Mouse (Mus musculus) heart, embryonic 16.5 days (tissue): Measurements from ENCODE around the gene Tbx21. TPM values are rescaled to one million over a fixed set of nuclear protein-coding genes. Genes with fewer than 3 reads are reported as not detected.

Experiments used
- ATAC-seq: fragments of 200-750 bp; cut with Nextera tagmentation; replicated peaks from 2 replicates; pipeline ENCODE4 v1.8.0; 2017; ENCODE audit warnings: moderate number of reproducible peaks; ENCODE audit not compliant: insufficient read depth, low FRiP score; ENCODE audit errors: extremely low read depth
- H3K27ac ChIP-seq: fragments of 300-500 bp; sonication (generic); 2 replicates; pipeline ENCODE4 v1.5.1; 2014; ENCODE audit warnings: mild to moderate bottlenecking, low read length, control low read depth, moderate library complexity
- H3K27me3 ChIP-seq: fragments of 300-500 bp; sonication (generic); 2 replicates; pipeline ENCODE4 v1.6.1; 2014; ENCODE audit warnings: low read length, mixed read lengths; ENCODE audit not compliant: control insufficient read depth, insufficient read depth
- H3K36me3 ChIP-seq: fragments of 300-500 bp; sonication (generic); 2 replicates; pipeline ENCODE4 v1.6.1; 2014; ENCODE audit not compliant: control insufficient read depth, insufficient read depth
- H3K4me1 ChIP-seq: fragments of 300-500 bp; sonication (generic); 2 replicates; pipeline ENCODE4 v1.6.1; 2014; ENCODE audit warnings: low read length, mixed read lengths; ENCODE audit not compliant: control insufficient read depth, insufficient read depth
- H3K4me2 ChIP-seq: fragments of 300-500 bp; sonication (generic); 2 replicates; pipeline ENCODE4 v1.6.1; 2014; ENCODE audit warnings: low read depth, mild to moderate bottlenecking, control low read depth, low read length
- H3K4me3 ChIP-seq: fragments of 300-500 bp; sonication (generic); 2 replicates; pipeline ENCODE4 v1.5.1; 2014; ENCODE audit warnings: mild to moderate bottlenecking, control low read depth, low read length
- H3K9ac ChIP-seq: fragments of 300-500 bp; sonication (generic); 2 replicates; pipeline ENCODE4 v1.6.1; 2014; ENCODE audit warnings: low read length, control low read depth
- H3K9me3 ChIP-seq: fragments of 300-500 bp; sonication (generic); replicated peaks from 2 replicates; pipeline ENCODE4 v1.6.1; 2016; ENCODE audit warnings: low read length; ENCODE audit not compliant: control insufficient read depth
- WGBS: fragments of 180-500 bp; shearing (Covaris S2); extraction: QIAGEN DNeasy Blood & Tissue Kit; methylation state at CpG from one replicate; pipeline ENCODE4 v1.1.7; 2014; 5-methylcytosine and 5-hydroxymethylcytosine counted together
- polyA plus RNA-seq: library from polyadenylated mRNA; unstranded; fragments of >200 nt; fragmentation: Nextera tagmentation; extraction: Ambion mirVana; gene quantifications from 2 replicates; pipeline ENCODE4 v1.2.1, GENCODE M21; 2015

Tbx21 gene
- polyA plus RNA-seq, 1 experiment from 2014 or later, result 0.46 TPM

GRCm38 (mm10) chr11:97104091-97104483 lies 11.0 kb downstream of the Tbx21 start:
- Histone ChIP-seq H3K9ac (no peak overlapping the region), H3K4me1 (no peaks in the 10 kb centered on the region), H3K36me3 (no peaks in the 10 kb centered on the region), H3K27me3 (peaks cover 11% of the 10 kb centered on the region), H3K4me3 (no peak overlapping the region), H3K27ac (no peak overlapping the region), H3K9me3 (no peaks in the 10 kb centered on the region), H3K4me2 (no peak overlapping the region)
- WGBS, result 88% methylated on average over 9 of the region's 9 CpGs
- no peak for ATAC-seq

DNA sequence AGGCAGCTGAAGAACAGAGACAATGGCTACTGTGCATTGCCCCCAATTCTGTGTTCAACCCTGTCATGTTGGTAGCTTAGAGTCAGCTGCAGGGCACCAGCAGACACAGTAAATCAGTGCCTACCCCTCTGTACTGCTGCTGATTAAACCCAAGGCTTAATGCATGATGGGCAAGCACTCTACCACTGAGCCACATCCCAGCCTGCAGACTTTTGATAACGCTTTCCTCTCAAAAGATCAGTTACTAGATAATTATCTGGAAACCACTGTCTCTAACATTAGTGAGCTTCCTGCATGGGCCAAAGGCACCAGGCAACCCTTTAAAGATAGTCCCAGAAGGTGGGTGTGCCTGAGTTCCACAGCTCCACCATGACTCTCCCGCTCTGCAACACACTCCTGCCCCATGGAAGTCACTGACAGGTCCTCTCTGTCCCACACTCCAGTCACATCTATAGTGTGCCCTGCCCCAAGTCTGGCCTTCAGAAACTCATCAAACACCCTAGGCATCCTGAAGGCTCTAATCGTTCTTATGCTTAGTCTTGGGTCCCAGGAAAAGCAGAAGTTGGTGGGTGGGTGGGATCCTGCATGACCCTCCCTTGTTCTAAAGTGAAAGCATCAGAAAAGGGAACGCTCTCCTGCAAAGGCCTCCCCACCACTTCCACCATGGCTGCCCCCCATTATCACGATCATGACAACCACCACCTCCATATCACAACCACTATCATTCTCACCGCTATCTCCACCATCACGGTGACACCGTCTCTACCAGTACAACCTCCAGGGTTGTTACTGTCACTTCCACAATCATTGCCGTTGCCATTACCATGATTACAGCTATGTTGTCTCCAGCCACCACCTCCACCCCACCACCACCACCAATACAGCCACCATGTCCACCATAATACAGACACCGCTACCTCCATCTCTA lies 11.7 kb downstream of the Tbx21 start:
- Histone ChIP-seq H3K4me2 (no peak overlapping the region), H3K27me3 (peaks cover 18% of the 10 kb centered on the region), H3K9me3 (no peaks in the 10 kb centered on the region), H3K27ac (no peak overlapping the region), H3K4me1 (no peaks in the 10 kb centered on the region), H3K9ac (no peak overlapping the region), H3K4me3 (no peak overlapping the region), H3K36me3 (no peaks in the 10 kb centered on the region)
- WGBS, result 76% methylated on average over 10 of the region's 10 CpGs
- ATAC-seq, result no peak

- Histone ChIP-seq H3K27me3 (peaks cover 22% of the 10 kb centered on the region), H3K4me3 (no peak overlapping the region), H3K4me1 (no peaks in the 10 kb centered on the region), H3K4me2 (no peak overlapping the region), H3K9ac (no peak overlapping the region), H3K9me3 (no peaks in the 10 kb centered on the region), H3K27ac (no peak overlapping the region), H3K36me3 (no peaks in the 10 kb centered on the region)
- ATAC-seq, result no peak
- WGBS, result 17% methylated on average over 9 of the region's 9 CpGs
These were observed 13.4 kb downstream of the Tbx21 start for GRCm38 (mm10) chr11:97101722-97102121.

GRCm38 (mm10) chr11:97098791-97099190 lies 16.3 kb downstream of the Tbx21 start:
- Histone ChIP-seq H3K9ac (no peak overlapping the region), H3K4me3 (peak overlapping the region; percentile 12), H3K9me3 (no peaks in the 10 kb centered on the region), H3K36me3 (no peaks in the 10 kb centered on the region), H3K4me1 (no peaks in the 10 kb centered on the region), H3K27ac (no peak overlapping the region), H3K4me2 (peak overlapping the region; percentile 32), H3K27me3 (peaks cover 26% of the 10 kb centered on the region)
- no peak for ATAC-seq
- 17% methylated on average over 18 of the region's 18 CpGs for WGBS

DNA sequence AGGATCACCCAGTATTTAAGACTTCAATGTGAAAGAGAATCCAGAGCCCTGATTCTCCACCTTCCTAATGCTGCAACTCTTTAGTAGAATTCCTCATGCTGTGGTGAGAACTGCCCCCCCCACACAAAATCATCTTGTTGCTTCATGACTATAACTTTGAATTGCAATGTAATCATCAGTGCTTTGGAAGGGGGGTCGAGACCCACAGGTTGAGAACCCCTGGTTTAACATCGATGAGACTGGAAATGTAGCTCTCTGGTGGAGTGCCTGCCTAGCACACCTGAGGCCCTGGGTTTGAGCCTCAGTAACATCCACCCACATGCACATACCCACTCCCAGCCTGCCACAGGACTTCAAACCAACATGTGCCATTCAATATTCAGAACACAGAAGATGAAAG lies 20.5 kb downstream of the Tbx21 start:
- 49% methylated on average over 2 of the region's 2 CpGs for WGBS
- no peaks in the 10 kb centered on the region; the same call in 1 of the 2 replicates for H3K9me3 ChIP-seq
- H3K27ac ChIP-seq, result no peak overlapping the region
- H3K4me2 ChIP-seq, result no peak overlapping the region
- no peaks in the 10 kb centered on the region for H3K4me1 ChIP-seq
- no peaks in the 10 kb centered on the region for H3K36me3 ChIP-seq
- no peak overlapping the region for H3K9ac ChIP-seq
- peaks cover 26% of the 10 kb centered on the region for H3K27me3 ChIP-seq
- ATAC-seq, result no peak
- no peak overlapping the region for H3K4me3 ChIP-seq

GRCm38 (mm10) chr11:97086365-97086764 lies 28.8 kb downstream of the Tbx21 start:
- Histone ChIP-seq H3K4me2 (no peak overlapping the region), H3K9ac (no peak overlapping the region), H3K27ac (no peak overlapping the region), H3K4me3 (no peak overlapping the region), H3K9me3 (peaks cover 17% of the 10 kb centered on the region), H3K27me3 (peaks cover 10% of the 10 kb centered on the region), H3K36me3 (no peaks in the 10 kb centered on the region), H3K4me1 (peaks cover 9% of the 10 kb centered on the region)
- ATAC-seq, result no peak
- WGBS, result 61% methylated on average over 6 of the region's 6 CpGs

- Histone ChIP-seq H3K36me3 (no peaks in the 10 kb centered on the region), H3K9me3 (peaks cover 17% of the 10 kb centered on the region), H3K4me1 (peaks cover 9% of the 10 kb centered on the region), H3K4me2 (no peak overlapping the region), H3K27me3 (peaks cover 6% of the 10 kb centered on the region; the same call in 1 of the 2 replicates), H3K27ac (no peak overlapping the region), H3K4me3 (no peak overlapping the region), H3K9ac (no peak overlapping the region)
- WGBS, result 81% methylated on average over 15 of the region's 15 CpGs
- ATAC-seq, result no peak
These were observed 30.2 kb downstream of the Tbx21 start for GRCm38 (mm10) chr11:97084821-97085505.

GRCm38 (mm10) chr11:97083401-97084140 lies 31.6 kb downstream of the Tbx21 start:
- peaks cover 7% of the 10 kb centered on the region for H3K9me3 ChIP-seq
- H3K4me1 ChIP-seq, result peaks cover 9% of the 10 kb centered on the region
- H3K27ac ChIP-seq, result no peak overlapping the region
- no peak for ATAC-seq
- peak overlapping the region; percentile 35 for H3K4me2 ChIP-seq
- no peak overlapping the region for H3K9ac ChIP-seq
- H3K27me3 ChIP-seq, result peaks cover 6% of the 10 kb centered on the region; the same call in 1 of the 2 replicates
- WGBS, result 14% methylated on average over 22 of the region's 22 CpGs
- no peak overlapping the region for H3K4me3 ChIP-seq
- no peaks in the 10 kb centered on the region for H3K36me3 ChIP-seq
